Mouse (Mus musculus) kidney, postnatal 25 days (tissue): ENCODE measurements around the gene Mtm1.

Experiments used
- DNase-seq, 2 experiments: peaks; one replicate each; pipeline ENCODE4 v3.0.0; 2021; ENCODE audit warnings: mixed read lengths in 2 of 2

Mtm1 gene

DNA sequence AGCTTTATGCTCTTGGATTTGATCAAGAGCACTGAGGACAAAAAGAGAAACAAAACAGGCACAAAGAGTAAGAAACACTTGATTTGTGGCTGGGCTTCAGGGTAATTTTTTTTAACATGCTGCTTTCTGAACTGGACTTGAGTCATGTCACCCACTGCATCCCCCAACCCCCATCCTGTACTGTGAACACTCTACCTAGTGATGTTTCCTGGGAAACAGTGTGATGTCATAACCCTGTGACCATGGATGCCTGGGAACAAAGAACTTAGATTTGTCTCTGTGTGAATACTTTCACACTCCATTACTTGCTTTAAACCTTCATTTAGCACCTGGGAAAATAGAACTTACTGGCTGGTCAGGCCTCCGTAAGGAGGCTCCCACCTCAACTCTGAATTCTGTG is at the start of gene Mtm1:
Mtm1 (plus strand) TSS at position 301 of the 400 bp plus-strand sequence.
- DNase-seq, result no peak

GRCm38 (mm10) chrX:71181526-71181925 is 29.0 kb upstream of the Mtm1 start:
- DNase-seq, result no peak

DNA sequence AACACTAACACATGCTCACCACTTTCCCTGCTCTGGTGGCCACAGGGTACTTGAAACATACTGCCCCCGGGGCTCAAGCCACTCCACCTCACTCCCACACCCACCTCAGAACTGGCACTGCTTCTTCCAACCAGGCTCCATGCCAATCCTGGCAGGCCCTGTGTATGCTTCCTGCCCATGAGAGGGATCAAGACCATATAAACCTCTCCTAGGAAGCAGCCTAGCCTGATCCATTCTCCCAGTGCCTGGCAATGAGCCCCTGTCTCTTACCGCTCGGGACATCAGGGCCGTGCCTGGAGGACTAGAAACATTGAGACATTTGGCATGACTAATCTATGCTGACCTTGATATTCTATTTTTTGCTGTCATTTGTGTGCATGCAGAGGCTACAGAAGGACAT is 26.9 kb upstream of the Mtm1 start:
- peak in 1 of 2 experiments; percentile 1 for DNase-seq

GRCm38 (mm10) chrX:71186396-71186795 is 24.2 kb upstream of the Mtm1 start:
- peak; percentile 24 to 41 for DNase-seq

DNA sequence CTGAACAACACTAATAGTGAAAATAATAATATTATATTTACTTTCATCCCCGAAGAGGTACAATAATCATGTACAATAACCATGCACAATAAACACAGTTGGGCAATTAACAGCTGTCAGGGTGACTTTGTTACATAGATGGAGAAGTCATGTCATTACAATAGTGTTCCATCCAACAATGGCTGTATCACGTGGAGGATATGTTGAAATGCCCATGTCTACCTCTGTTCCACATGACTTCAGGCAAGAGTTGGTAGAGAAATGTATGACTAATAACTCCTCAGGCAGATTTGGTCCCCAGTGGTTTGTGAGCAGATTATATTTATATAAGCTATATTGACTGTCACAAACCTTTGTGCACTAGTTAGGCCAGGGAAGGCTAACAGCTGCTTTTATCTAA is 5.8 kb upstream of the Mtm1 start:
- DNase-seq, result no peak

- DNase-seq, result no peak
These were observed 4.6 kb upstream of the Mtm1 start for GRCm38 (mm10) chrX:71205821-71206542.

DNA sequence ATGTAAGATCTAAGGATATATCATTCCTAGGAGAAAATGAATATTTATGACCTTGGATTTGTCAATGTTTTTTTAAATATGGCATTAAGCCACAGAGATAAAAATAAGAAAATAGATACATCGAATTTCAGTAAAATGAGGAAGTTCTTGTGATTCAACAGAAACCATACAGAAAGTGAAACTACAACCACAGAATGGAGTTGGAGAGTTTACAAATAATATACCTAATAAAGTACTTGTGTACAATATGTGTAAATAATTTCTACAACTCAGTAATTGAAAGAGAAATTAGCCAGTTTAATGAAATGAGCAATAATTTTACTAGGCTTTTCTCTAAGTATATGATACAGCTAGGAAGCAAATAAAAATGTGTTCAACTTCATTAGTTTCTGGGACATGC is 4.0 kb upstream of the Mtm1 start:
- DNase-seq, result no peak

- DNase-seq, result no peak
These were observed 2.3 kb downstream of the Mtm1 start for GRCm38 (mm10) chrX:71212911-71213310.

DNA sequence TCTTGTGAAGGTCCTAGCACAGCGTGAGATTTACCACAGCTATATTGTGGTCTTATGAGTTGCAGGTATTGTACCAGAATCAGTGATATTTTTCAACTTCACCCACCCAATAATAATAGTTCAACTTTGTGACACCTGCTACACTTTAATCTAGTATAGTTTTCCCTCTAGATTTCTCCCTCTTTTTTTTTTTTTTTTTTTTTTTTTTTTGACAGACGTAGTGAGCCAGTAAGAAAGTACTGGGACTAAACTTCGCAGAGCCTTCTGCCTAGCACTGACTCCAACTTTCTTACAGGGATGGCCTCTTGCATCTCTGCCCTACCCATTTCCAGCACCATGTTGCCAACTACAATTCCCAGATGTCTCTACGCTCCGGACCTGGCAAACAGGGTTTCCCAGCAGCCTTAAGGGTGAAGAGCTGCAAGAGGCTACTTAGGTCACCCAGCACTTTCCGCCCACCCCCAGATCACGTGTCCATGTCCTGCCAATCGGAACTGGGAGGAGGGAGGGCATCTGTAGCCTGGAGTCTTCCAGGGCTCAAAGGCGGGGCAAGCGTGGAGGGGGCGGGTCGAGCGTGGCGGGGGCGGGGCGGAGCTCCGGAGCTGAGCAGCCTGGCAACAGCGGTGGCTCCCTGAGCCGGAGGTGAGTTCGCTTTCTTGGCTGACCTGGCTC is 4.0 kb downstream of the Mtm1 start:
- peak; percentile 90 to 96 for DNase-seq

DNA sequence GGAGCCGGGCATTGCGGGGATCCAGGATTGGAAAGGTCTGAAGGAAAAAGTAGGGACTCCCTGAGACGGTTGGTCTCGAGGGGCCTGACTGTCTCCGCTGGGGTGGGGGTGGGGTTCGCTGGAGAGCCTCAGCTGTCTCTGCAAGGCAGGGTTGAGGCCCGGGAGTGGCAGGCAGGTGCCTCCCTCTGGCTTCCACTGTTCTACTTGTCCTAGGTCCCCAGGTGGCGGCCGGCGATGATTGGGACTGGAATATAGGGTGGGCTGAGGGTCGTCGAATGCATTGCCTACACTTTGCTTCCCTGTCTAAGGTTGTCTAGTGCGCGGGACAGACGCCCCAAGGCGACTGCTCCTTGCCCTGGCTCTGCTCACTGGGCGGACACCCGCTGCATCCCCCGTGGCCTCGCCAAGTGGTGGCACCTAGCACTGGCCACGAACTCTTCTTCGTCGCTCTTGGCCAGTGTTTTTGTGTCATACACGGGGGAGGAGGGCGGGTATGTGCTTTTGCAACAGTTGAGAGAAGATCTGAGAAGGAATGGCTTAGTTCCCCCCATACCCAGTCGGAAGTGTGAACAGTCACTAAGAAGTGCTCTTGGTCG is 4.6 kb downstream of the Mtm1 start:
- peak in 1 of 2 experiments; percentile 8 for DNase-seq

GRCm38 (mm10) chrX:71216879-71217278 is 6.3 kb downstream of the Mtm1 start:
- no peak for DNase-seq

DNA sequence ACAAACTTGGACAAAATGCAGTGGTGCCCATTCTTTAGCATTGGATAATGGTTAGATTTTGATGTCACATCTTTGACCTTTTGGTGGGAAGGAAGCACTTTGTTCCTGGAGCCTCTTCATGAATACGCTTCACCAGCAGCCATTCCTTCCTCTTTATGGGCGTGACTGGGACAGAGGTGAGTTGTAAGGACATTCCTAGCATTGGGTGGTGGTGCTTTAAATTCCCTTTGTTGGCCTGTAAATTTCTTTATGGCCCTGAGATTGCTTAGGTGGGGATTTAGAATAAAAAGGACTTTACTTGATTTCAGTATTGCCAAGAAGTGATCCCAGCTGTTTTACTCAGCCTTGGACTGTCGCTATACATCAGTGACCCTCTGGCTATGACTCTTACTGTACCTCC is 8.3 kb downstream of the Mtm1 start:
- no peak for DNase-seq

GRCm38 (mm10) chrX:71220896-71221295 is 10.3 kb downstream of the Mtm1 start:
- no peak for DNase-seq

DNA sequence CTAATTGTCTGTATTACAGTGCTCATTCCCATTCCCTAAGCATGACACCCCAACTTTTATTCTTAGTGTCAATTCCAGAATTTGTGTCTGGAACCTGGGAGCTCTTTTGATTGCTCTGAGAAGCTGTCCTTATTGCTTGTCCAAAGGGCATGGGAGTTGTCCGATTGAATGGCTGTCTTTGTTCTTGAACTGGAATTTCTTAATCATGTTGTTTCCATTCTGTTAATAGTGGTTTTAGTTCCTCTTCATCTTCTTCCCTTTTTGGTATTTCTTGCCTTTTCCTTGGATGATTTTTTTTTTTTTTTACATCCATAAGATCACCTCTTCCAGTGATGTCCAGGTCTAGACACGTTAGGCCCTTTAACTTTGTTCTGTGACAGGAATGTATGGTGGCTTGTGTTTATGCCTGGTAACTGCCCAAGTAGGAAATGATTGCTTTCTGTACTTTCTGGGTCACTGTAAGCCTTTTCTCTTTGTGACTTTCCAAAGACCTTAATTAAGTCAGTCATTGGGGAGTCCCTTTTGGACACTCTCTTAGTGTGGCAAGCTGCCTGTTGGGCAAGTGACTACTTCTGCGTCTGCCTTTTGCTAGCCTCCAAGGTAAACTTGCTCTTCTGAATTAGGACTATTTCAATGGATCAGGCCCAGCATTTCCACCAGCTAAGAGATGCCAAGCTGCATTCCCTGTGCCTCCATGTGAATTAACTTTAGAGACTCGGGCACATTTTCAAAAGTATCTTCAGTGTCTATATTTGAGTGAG is 12.3 kb downstream of the Mtm1 start:
- DNase-seq, result no peak

- DNase-seq, result no peak
These were observed 16.3 kb downstream of the Mtm1 start for GRCm38 (mm10) chrX:71226881-71227280.

- DNase-seq, result no peak
These were observed 17.6 kb downstream of the Mtm1 start for GRCm38 (mm10) chrX:71228200-71228599.

- no peak for DNase-seq
These were observed 20.3 kb downstream of the Mtm1 start for GRCm38 (mm10) chrX:71230847-71231246.

GRCm38 (mm10) chrX:71256422-71256821 is 45.9 kb downstream of the Mtm1 start:
- DNase-seq, result no peak

GRCm38 (mm10) chrX:71260857-71261256 is 50.3 kb downstream of the Mtm1 start:
- no peak for DNase-seq

GRCm38 (mm10) chrX:71264316-71264715 is 53.7 kb downstream of the Mtm1 start:
- DNase-seq, result no peak

- DNase-seq, result no peak
These were observed 58.4 kb downstream of the Mtm1 start for GRCm38 (mm10) chrX:71268972-71269371.

- DNase-seq, result no peak
These were observed 63.6 kb downstream of the Mtm1 start for GRCm38 (mm10) chrX:71274150-71274549.

DNA sequence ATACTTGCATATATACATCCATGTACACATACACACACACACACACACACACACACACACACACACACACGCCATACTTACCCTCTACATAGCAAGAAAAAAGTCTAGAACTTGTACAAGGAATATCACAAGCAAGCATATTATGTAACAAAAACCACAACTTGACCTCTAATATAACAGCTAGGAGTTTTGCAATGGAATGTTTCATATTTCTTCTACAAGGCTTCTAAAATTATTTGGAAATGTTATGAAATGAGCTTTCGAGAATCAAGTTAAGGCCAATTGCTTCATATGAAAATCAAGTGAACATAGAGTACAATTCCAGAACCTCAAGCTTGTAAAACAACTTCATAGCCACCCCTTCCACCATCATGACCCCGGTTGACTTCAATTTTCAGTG is 74.9 kb downstream of the Mtm1 start:
- DNase-seq, result no peak
